Mouse (Mus musculus): Measurements from ENCODE around the gene Map4k3. TPM values are rescaled to one million over a fixed set of nuclear protein-coding genes. Genes with fewer than 3 reads are reported as not detected.

Map4k3 gene
- total and polyA plus RNA-seq, 3 experiments = 3.2 to 4.1 TPM; not detected in 1

- Histone ChIP-seq H3K9me3 (replicated peaks; ENCODE audit: insufficient read depth, low read length) (no peaks in the 10 kb centered on the region), H3K4me3 (ENCODE audit: control insufficient read depth in 1 of 2, insufficient read depth in 1 of 2, low read depth in 2 of 2, low read length in 2 of 2) (no peak overlapping the region), H3K4me1 (ENCODE audit: control insufficient read depth in 1 of 2, insufficient read depth in 2 of 2, low read length in 2 of 2) (no peaks in the 10 kb centered on the region), H3K9ac (ENCODE audit: control insufficient read depth, low read depth, low read length, poor library complexity, severe bottlenecking) (no peak overlapping the region), H3K27ac (ENCODE audit: control insufficient read depth, low read depth, low read length) (no peak overlapping the region), H3K79me2 (ENCODE audit: control insufficient read depth, insufficient read depth, low read length, poor library complexity) (no peaks in the 10 kb centered on the region), H3K27me3 (ENCODE audit: control insufficient read depth in 1 of 2, insufficient read depth in 2 of 2, low read length in 2 of 2) (no peaks in the 10 kb centered on the region), H3K36me3 (ENCODE audit: control insufficient read depth in 1 of 2, insufficient read depth in 2 of 2, low read length in 2 of 2) (no peaks in the 10 kb centered on the region)
- no peak for DNase-seq (ENCODE audit: low read depth, low spot score)
- TF ChIP-seq ZMIZ1 (IDR thresholded peaks at IDR 0.05; ENCODE audit: low read depth, low read length) (no peak), RAD21 (IDR thresholded peaks at IDR 0.05; ENCODE audit: low read depth, low read length) (no peak), TBP (IDR thresholded peaks at IDR 0.05; ENCODE audit: low read depth, low read length) (no peak), ZC3H11A (IDR thresholded peaks at IDR 0.05; ENCODE audit: low read depth, low read length) (no peak), GABPA (IDR thresholded peaks at IDR 0.05; ENCODE audit: low read depth, low read length) (no peak), MYC (IDR thresholded peaks at IDR 0.05; ENCODE audit: low read depth, low read length) (no peak), POLR2AphosphoS2 (IDR thresholded peaks at IDR 0.05; ENCODE audit: low read length) (no peak), POLR2AphosphoS5 (IDR thresholded peaks at IDR 0.05; ENCODE audit: borderline replicate concordance, low read depth, low read length) (no peak), HCFC1 (IDR thresholded peaks at IDR 0.05; ENCODE audit: low read depth, low read length) (no peak), TCF12 (IDR thresholded peaks at IDR 0.05; ENCODE audit: low read depth, low read length) (no peak), MYB (IDR thresholded peaks at IDR 0.05; ENCODE audit: low read depth, low read length) (no peak), POLR2A (IDR thresholded peaks at IDR 0.05; ENCODE audit: control insufficient read depth in 1 of 2, insufficient read depth in 1 of 2, low read depth in 1 of 2, low read length in 2 of 2, poor library complexity in 1 of 2) (no peak), MXI1 (IDR thresholded peaks at IDR 0.05; ENCODE audit: low read depth, low read length) (no peak), EP300 (IDR thresholded peaks at IDR 0.05; ENCODE audit: low read depth in 1 of 2, low read length in 2 of 2) (no peak), CHD1 (IDR thresholded peaks at IDR 0.05; ENCODE audit: low read depth, low read length) (no peak), NRF1 (IDR thresholded peaks at IDR 0.05; ENCODE audit: insufficient read depth, low read depth, low read length, poor library complexity, severe bottlenecking) (no peak), JUND (IDR thresholded peaks at IDR 0.05; ENCODE audit: low read depth, low read length) (no peak), KAT2A (conservative IDR thresholded peaks at IDR 0.05; ENCODE audit: low read depth, low read length) (no peak), MAFK (IDR thresholded peaks at IDR 0.05; ENCODE audit: borderline replicate concordance, low read depth, low read length) (no peak), CHD2 (IDR thresholded peaks at IDR 0.05; ENCODE audit: low read length) (no peak)
Observed at GRCm38 (mm10) chr17:80583051-80583450, 145.2 kb downstream of the Map4k3 start.

GRCm38 (mm10) chr17:80579901-80580300, 148.4 kb downstream of the Map4k3 start:
- H3K9ac ChIP-seq (ENCODE audit: control insufficient read depth, low read depth, low read length, poor library complexity, severe bottlenecking) = no peak overlapping the region
- no peak overlapping the region for H3K4me3 ChIP-seq (ENCODE audit: control insufficient read depth in 1 of 2, insufficient read depth in 1 of 2, low read depth in 2 of 2, low read length in 2 of 2)
- no peak for TF ChIP-seq TAL1 (IDR thresholded peaks at IDR 0.05; ENCODE audit: low read length)
- no peaks in the 10 kb centered on the region for H3K27me3 ChIP-seq (ENCODE audit: control insufficient read depth in 1 of 2, insufficient read depth in 2 of 2, low read length in 2 of 2)
- no peaks in the 10 kb centered on the region for H3K9me3 ChIP-seq (replicated peaks; ENCODE audit: insufficient read depth, low read length)
- H3K4me1 ChIP-seq (ENCODE audit: control insufficient read depth in 1 of 2, insufficient read depth in 2 of 2, low read length in 2 of 2) = no peaks in the 10 kb centered on the region
- no peak overlapping the region for H3K27ac ChIP-seq (ENCODE audit: control insufficient read depth, low read depth, low read length)
- no peak for DNase-seq (ENCODE audit: low read depth, low spot score)
- H3K79me2 ChIP-seq (ENCODE audit: control insufficient read depth, insufficient read depth, low read length, poor library complexity) = no peaks in the 10 kb centered on the region
- no peaks in the 10 kb centered on the region for H3K36me3 ChIP-seq (ENCODE audit: control insufficient read depth in 1 of 2, insufficient read depth in 2 of 2, low read length in 2 of 2)
